Mouse (Mus musculus): ENCODE measurements around the gene Slc39a5. TPM values are rescaled to one million over a fixed set of nuclear protein-coding genes. Genes with fewer than 3 reads are reported as not detected.

Gene Slc39a5
- polyA plus RNA-seq, 1 experiment from 2014 or later: 47.1 TPM

Small RNA genes lying within 50 kb of the gene (microRNA-seq; reads per million reads assigned to microRNA genes)
- gene Gm25361 (not detected), gene Gm26308 (not detected), gene Mir6914 (0.59 reads per million), gene Mir6915 (0.74 reads per million)

Other genes starting within 250 kb of the Slc39a5 start
- gene Rbms2, start 220.9 kb downstream of the Slc39a5 start, polyA plus RNA-seq (2015; fragmentation: Nextera tagmentation; extraction: Ambion mirVana): 40.6 and 42.8 TPM in 2 replicates
- gene Gls2, start 206.8 kb downstream of the Slc39a5 start, polyA plus RNA-seq (2015; fragmentation: Nextera tagmentation; extraction: Ambion mirVana): 1.4 and 1.8 TPM in 2 replicates
- gene Spryd4, start 189.4 kb downstream of the Slc39a5 start, polyA plus RNA-seq (2015; fragmentation: Nextera tagmentation; extraction: Ambion mirVana): 32.8 and 34.3 TPM in 2 replicates
- gene Mip, start 175.4 kb downstream of the Slc39a5 start, polyA plus RNA-seq (2015; fragmentation: Nextera tagmentation; extraction: Ambion mirVana): not detected in 2 replicates
- gene Timeless, start 169.2 kb downstream of the Slc39a5 start, polyA plus RNA-seq (2015; fragmentation: Nextera tagmentation; extraction: Ambion mirVana): 64.4 and 71.7 TPM in 2 replicates
- 0.40 and 0.45 TPM in 2 replicates for gene Apon, start 147.1 kb downstream of the Slc39a5 start, polyA plus RNA-seq (2015; fragmentation: Nextera tagmentation; extraction: Ambion mirVana)
- 0.48 and 2.5 TPM in 2 replicates for gene Apof, start 132.6 kb downstream of the Slc39a5 start, polyA plus RNA-seq (2015; fragmentation: Nextera tagmentation; extraction: Ambion mirVana)
- 11.8 and 14.2 TPM in 2 replicates for gene Stat2, start 130.7 kb downstream of the Slc39a5 start, polyA plus RNA-seq (2015; fragmentation: Nextera tagmentation; extraction: Ambion mirVana)
- gene Il23a, start 102.5 kb downstream of the Slc39a5 start, polyA plus RNA-seq (2015; fragmentation: Nextera tagmentation; extraction: Ambion mirVana): 0.21 and 0.40 TPM in 2 replicates
- 38.4 and 41.7 TPM in 2 replicates for gene Pan2, start 97.9 kb downstream of the Slc39a5 start, polyA plus RNA-seq (2015; fragmentation: Nextera tagmentation; extraction: Ambion mirVana)
- 331 and 361 TPM in 2 replicates for gene Cnpy2, start 78.8 kb downstream of the Slc39a5 start, polyA plus RNA-seq (2015; fragmentation: Nextera tagmentation; extraction: Ambion mirVana)
- gene Cs, start 63.5 kb downstream of the Slc39a5 start, polyA plus RNA-seq (2015; fragmentation: Nextera tagmentation; extraction: Ambion mirVana): 200 and 214 TPM in 2 replicates
- 13.7 TPM in 2 replicates for gene Coq10a, start 32.2 kb downstream of the Slc39a5 start, polyA plus RNA-seq (2015; fragmentation: Nextera tagmentation; extraction: Ambion mirVana)
- 13.6 and 14.5 TPM in 2 replicates for gene Ankrd52, start 24.1 kb downstream of the Slc39a5 start, polyA plus RNA-seq (2015; fragmentation: Nextera tagmentation; extraction: Ambion mirVana)
- 82.8 and 92.6 TPM in 2 replicates for gene Nabp2, start 10.3 kb upstream of the Slc39a5 start, polyA plus RNA-seq (2015; fragmentation: Nextera tagmentation; extraction: Ambion mirVana)
- gene Rnf41, start 10.4 kb upstream of the Slc39a5 start, polyA plus RNA-seq (2015; fragmentation: Nextera tagmentation; extraction: Ambion mirVana): 45.1 and 45.9 TPM in 2 replicates
- gene Smarcc2, start 58.0 kb upstream of the Slc39a5 start, polyA plus RNA-seq (2015; fragmentation: Nextera tagmentation; extraction: Ambion mirVana): 75.9 and 77.2 TPM in 2 replicates
- gene Myl6, start 92.9 kb upstream of the Slc39a5 start, polyA plus RNA-seq (2015; fragmentation: Nextera tagmentation; extraction: Ambion mirVana): 1,170 and 1,259 TPM in 2 replicates
- gene Myl6b, start 97.5 kb upstream of the Slc39a5 start, polyA plus RNA-seq (2015; fragmentation: Nextera tagmentation; extraction: Ambion mirVana): 4.2 and 4.7 TPM in 2 replicates
- 19.4 and 22.8 TPM in 2 replicates for gene Esyt1, start 124.6 kb upstream of the Slc39a5 start, polyA plus RNA-seq (2015; fragmentation: Nextera tagmentation; extraction: Ambion mirVana)
- gene Zc3h10, start 146.5 kb upstream of the Slc39a5 start, polyA plus RNA-seq (2015; fragmentation: Nextera tagmentation; extraction: Ambion mirVana): 16.2 and 17.7 TPM in 2 replicates
- gene Rpl41, start 148.1 kb upstream of the Slc39a5 start, polyA plus RNA-seq (2015; fragmentation: Nextera tagmentation; extraction: Ambion mirVana): 4,214 and 4,446 TPM in 2 replicates
- 205 and 207 TPM in 2 replicates for gene Pa2g4, start 164.8 kb upstream of the Slc39a5 start, polyA plus RNA-seq (2015; fragmentation: Nextera tagmentation; extraction: Ambion mirVana)
- gene Erbb3, start 188.4 kb upstream of the Slc39a5 start, polyA plus RNA-seq (2015; fragmentation: Nextera tagmentation; extraction: Ambion mirVana): 9.7 and 10.7 TPM in 2 replicates
- 752 and 867 TPM in 2 replicates for gene Rps26, start 225.5 kb upstream of the Slc39a5 start, polyA plus RNA-seq (2015; fragmentation: Nextera tagmentation; extraction: Ambion mirVana)
- 1.9 and 2.2 TPM in 2 replicates for gene Ikzf4, start 244.8 kb upstream of the Slc39a5 start, polyA plus RNA-seq (2015; fragmentation: Nextera tagmentation; extraction: Ambion mirVana)

All from kidney, embryonic 15.5 days (tissue).